Mouse (Mus musculus): ENCODE results near the gene Iqcc.

Iqcc gene

DNA sequence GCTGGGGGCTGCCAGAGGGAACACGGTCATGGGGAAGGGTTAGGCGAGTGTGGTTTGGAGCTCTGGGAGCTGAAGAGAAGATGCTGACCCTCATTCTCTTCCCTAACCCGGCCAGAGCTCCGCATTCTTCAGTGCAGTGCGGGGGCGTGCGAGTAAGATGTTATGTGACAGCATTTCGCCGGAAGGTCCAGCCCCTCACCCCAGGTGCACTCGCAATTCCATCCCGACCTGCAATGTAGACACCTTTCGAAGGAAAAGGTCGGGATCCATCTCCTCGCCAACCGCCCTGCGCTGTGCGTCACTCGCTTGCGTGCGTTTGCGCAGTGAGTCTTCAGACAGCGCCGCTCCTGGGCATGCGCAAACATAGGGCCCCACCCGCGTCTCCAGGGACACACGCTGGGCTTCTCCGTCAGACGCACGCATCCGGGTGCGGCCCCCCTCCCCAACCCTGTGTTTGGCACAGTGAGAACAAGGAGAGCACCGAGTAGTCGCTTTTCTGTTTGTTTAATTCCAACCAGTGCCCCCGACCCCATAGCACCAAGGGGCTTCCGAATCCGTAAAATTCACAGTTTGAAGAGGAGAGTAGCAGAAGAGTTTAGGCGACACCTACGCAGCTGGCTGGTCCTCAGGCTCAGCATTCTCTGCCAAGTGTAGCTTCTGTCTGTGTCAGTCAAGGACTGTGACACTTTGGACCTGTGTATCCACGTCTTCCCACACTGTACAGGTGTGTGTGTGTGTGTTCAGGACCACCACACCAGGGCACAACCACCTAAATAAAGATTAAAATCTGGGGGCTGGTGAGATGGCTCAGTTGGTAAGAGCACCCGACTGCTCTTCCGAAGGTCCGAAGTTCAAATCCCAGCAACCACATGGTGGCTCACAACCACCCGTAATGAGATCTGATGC is at the start of gene Iqcc:
TSS of gene Iqcc (minus strand) at position 314 of the 906 bp plus-strand sequence.
- DNase-seq (ENCODE audit: low read depth, low spot score) = peak; percentile 79

DNA sequence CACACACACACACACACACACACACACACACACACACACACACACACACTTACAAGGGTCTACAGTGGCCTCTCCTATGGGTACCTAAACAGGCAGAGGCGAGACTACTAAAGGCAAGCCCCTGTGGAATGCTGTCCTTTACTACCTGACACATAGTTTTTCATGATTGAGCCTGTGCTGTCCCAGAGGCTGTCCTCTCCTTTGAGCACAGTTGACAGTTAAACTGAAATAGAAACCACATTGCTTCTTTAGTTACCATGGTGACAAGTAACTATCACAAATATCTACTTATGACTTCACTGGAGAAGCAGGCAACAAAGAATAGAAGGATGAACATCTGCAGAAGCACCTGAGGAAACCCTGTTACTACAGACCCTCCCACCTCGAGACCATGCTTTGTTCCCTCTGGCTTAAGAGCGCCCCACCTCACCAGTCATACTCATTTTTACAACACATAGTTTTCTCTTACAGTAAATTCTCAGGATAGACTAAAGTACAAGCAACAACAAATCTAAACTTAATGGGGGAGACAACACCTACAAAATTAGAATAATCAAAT is 43.4 kb upstream of the Iqcc start:
- no peak for DNase-seq (ENCODE audit: low read depth, low spot score)

GRCm38 (mm10) chr4:129661584-129661983 is 42.7 kb upstream of the Iqcc start:
- DNase-seq (ENCODE audit: low read depth, low spot score) = no peak

- DNase-seq (ENCODE audit: low read depth, low spot score) = no peak
Measured at GRCm38 (mm10) chr4:129654770-129655169, 35.9 kb upstream of the Iqcc start.

DNA sequence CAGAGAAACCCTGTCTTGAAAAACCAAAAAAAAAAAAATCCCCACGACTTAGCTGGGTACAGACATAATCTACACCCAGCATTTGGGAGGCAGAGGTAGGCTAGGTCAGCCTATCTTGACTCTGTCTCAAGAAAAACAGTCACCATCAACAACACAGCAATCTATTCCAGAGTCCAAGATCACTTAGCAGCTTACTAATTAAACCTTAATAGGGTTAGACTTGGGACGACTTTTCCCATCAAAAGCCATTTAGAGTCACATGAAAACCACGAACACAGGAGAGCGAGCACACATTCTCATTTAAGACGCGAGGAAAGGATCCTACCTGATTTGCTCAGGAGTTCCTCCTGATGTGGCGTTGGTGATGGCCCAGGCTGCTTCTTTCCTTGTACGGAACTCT is 31.5 kb upstream of the Iqcc start:
- no peak for DNase-seq (ENCODE audit: low read depth, low spot score)

GRCm38 (mm10) chr4:129648656-129649055 is 29.8 kb upstream of the Iqcc start:
- DNase-seq (ENCODE audit: low read depth, low spot score) = no peak

DNA sequence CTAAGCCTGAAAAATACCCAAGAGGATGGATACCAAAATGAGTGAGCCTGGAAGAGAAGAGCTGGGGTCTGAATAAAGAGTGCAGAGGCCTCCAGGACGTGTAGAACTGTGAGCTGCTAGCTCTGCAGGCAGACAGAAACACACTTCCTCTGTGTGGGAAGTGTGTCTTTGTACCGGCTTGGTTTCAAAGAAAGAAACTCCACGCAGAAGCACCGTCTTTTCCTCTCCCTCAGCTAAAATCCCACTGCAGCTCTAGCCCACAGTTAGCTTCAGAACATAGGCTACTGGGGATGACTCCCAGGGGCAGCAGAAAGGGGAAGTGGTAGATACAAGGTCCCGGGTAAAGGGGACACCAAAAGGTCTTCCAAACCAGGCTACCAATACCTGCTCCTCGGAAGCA is 26.3 kb upstream of the Iqcc start:
- no peak for DNase-seq (ENCODE audit: low read depth, low spot score)

DNA sequence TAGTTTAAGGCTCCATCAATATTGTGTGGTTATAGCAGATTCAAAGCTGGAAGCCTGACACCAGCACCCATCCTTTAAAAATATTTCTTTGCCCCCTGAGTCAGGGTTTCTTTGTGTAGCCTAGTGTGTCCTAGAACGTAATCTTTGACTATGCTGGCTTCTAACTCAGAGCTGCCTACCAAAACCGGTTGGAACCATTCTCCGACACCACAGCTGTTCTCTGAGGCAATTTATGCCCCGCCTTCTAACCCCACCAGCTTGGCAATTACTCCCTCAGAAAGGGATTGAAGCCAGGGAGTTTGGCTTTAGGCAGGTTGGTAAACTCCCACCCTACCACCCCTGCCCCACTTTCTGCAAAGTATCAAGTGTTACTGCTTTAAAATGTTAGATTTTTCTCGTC is 22.9 kb upstream of the Iqcc start:
- no peak for DNase-seq (ENCODE audit: low read depth, low spot score)

DNA sequence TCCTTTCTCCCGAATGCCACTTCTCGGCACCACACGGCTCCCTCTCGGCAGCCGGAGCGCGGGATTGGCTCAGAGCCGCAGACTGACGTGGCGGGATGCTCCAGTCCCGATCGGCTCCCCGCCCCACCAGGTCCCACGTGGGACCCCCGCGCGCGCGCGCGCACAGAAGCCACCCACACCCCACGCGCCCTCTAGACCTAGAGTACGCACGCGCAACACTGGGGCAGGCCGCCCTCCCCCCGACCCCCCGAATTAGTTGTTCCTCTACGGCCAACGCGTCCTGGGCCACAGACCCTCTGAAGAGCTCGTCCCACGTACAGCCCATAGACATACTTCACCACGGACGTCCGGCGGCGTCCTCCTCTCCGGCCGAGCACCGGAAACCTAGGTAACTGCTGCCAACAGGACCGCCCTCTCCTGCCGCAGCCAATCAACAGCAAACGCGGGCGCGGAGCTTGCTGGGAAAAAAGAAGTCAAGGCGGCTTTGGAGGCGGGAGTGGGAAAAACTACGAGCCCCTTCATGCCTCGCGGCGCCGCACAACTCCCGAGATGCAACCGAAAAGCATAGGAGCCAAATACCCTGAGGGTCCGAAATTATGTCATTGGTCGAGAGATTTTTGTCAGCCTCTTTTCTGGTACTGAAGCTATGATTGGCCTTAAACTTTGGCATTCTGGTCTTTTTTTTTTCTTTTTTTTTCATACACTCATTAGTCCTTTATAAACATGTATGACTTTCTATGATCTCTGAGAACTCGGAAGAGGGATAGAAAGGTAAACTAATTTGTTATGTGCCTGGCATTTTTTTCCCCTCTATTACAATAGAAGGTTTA is 22.0 kb upstream of the Iqcc start, which contains the start of gene Txlna:
TSS of gene Txlna (minus strand) at position 428 of the 830 bp plus-strand sequence.
- DNase-seq (ENCODE audit: low read depth, low spot score) = peak; percentile 87

DNA sequence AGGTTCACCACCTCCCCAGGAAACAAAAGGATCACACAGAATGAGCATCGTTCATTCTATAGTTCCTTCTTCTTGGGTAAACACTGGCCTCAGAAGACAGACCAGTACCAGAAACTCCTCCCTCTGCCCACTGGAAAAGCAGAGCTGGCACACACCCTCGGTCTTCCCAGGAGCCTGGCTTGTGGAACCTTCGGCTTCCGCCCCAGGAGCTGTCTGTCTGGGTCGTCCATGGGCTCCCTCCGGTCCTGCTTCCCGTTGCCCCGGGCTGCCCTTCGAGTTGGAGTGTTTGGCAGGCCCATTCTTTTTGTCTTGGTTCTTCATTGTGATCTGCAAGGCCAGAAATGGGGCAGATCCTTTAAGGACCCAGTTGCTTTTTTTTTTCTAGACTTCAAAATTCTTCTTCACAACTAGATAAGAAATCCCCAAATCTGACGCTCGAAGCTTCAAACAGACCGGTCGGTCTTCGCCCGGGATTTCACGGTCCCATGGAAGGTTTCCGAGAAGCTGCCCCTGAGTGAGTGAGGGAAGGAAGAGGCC is 21.3 kb upstream of the Iqcc start:
- no peak for DNase-seq (ENCODE audit: low read depth, low spot score)

- DNase-seq (ENCODE audit: low read depth, low spot score) = no peak
Measured at GRCm38 (mm10) chr4:129639221-129639620, 20.3 kb upstream of the Iqcc start.

DNA sequence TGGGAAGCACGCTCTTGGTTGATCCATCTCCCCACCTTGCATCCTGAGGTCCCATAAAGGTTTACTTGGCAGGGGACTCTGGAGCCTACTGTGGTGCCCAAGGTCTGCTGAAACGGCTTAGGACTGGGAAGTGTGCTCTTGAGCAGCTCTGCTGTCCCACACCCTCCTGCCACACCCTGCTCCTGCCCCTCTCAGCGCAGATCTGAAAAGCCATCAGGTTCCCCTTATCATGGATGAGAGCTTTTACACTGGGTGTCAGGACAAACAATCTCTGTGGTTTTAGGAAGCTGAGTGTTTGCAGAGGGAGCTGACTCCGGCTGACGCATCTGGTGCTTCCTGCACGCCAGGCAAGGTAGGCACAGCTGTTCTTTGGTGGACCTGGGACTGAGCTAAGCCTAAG is 15.0 kb upstream of the Iqcc start:
- no peak for DNase-seq (ENCODE audit: low read depth, low spot score)

DNA sequence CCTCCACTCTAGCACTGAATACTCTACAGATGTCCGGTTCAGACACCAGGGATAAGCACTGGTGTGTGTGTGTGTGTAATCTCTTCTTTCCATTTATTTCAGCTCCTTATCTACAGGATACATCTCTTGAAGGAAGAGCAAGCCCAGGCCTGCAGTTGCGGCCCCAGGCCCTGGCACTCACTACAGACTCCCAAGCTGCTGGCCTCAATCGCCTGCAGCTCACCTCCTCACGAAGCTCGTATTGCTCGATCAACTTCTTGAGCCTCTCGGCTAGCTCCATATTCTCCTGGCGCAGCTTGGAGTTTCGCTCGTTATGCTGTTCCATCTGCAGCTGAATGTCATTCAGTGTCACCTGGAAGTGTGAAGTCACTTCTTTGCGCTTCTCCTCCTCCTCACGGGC is 13.0 kb upstream of the Iqcc start:
- no peak for DNase-seq (ENCODE audit: low read depth, low spot score)

DNA sequence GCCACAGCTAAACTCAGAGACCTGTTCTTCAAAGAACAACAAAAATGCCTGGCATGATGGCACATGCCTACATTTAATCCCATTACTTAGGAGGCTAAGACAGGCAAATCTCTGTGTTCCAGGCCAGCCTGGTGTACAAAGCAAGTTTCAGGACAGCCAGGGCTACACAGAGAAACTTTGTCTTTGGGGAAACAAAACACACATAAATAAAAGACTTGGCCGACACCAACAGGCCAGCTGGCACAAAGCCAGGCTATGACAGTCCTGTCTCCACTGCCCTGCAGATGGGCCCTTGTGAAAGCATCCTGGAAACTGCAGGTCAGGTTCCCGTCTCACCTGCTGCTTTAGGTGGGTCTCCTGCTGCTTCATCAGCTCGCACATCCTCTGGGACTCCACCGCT is 12.0 kb upstream of the Iqcc start:
- no peak for DNase-seq (ENCODE audit: low read depth, low spot score)

DNA sequence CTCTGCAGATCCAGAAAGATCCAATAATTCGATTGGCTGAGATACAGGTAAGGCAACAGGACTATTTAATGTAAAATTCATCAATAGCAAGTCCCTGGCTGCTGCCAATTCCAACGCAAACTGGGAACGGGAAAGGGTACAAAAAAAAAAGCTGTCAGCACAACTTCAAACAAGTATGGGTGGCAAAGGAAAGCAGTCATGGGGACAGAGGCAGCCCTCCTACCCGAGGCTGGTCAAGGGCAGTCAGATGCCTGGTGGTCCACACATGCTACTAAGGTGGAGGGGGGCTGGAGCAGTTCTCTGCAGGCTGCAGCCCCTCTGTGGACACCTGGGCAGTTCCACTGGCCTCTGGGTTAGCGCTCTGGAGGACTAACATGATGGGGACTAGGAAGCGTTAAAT is 7.1 kb upstream of the Iqcc start:
- no peak for DNase-seq (ENCODE audit: low read depth, low spot score)

- DNase-seq (ENCODE audit: low read depth, low spot score) = no peak
Measured at GRCm38 (mm10) chr4:129625496-129625895, 6.6 kb upstream of the Iqcc start.

DNA sequence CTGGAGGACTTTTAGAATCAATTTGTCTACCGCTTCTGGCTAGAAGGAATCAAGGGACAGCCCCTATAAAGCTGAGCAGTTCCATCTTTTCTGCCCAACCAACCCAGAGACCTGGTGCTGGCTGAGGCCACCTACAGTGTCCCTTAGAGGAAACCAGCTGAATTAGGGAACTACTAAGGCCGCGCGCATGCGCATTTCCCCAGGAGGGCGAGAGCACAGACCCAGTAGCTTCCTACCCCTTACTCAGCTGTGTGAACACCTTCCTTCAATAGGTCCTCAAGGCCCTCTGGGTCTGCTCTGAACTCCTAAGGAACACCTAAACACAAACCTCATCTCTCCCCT is 6.1 kb upstream of the Iqcc start:
- DNase-seq (ENCODE audit: low read depth, low spot score) = no peak

GRCm38 (mm10) chr4:129624281-129625028 is 5.6 kb upstream of the Iqcc start:
- DNase-seq (ENCODE audit: low read depth, low spot score) = peak; percentile 63

- DNase-seq (ENCODE audit: low read depth, low spot score) = no peak
Measured at GRCm38 (mm10) chr4:129623681-129624091, 4.8 kb upstream of the Iqcc start, which contains the start of gene Ccdc28b. Gene Ccdc28b, minus strand, starts transcription at chr4:129623947.

DNA sequence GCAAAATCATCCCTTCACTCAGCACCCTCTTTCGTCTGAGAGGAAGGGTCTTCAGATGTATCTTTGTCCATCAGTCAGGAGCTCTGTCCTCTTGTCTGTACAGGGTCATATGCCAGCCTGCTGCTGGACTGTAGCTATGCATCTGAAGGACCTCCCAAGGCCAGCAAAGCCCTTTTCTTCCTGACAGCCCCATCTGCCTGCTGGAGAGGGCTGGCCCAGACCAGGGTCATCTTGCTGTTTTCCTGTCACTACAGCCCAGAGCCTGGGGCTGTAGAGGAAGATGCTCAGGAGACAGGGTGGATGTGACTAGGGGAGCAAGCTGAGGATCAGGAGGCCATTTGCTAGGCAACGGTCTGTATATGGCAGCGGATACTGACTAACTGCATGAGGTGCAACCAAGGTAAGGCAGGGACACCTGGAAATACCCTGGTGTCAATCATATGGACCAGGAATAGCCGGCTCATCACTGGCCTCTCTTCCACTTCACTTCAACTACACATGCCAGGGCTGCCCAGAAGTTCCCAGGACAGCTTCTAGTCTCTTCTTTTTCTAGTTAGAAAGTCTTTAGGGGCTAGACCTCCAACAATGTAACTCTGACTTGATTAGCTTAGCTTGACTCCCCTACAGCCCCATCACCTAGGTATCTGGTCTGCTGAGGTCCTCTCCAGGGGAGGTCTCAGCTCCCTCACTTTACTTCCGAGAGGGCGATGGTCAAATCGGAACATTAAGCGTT is 4.1 kb upstream of the Iqcc start:
- DNase-seq (ENCODE audit: low read depth, low spot score) = no peak
